Mouse (Mus musculus): ENCODE measurements at regions not wholly inside any gene's neighbourhood (a gene's known extent, or its start where the extent isn't known, plus 50 kb on each side); places are given as distances from the start of the nearest gene placed in this dataset.

DNA sequence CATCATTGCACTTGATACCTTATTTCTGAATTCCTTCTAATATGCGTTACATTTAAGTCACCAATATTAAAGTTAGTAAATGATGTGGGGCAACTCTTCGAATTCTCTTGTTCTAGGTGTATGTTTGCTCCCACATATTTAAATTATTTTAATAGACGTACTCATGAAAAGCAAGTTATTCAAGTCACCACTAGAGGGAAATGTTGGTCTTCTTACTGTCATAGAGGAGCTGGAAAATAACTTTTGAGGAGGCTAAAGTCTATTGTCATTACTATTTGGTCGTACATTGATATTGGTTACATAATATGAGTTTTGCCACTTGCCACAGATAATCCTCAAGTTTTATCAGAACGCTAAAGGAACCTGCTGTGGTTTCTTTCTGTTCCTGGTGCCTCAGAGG lies 582.9 kb downstream of the Rab28 start:
- peak; percentile 42 for TF ChIP-seq CTCF (IDR thresholded peaks at IDR 0.05; ENCODE audit: low read depth, low read length)
- no peak for TF ChIP-seq POLR2A (IDR thresholded peaks at IDR 0.05; ENCODE audit: extremely low read depth, insufficient read depth, low read length)

All from liver, adult 2 months (tissue).